Mouse (Mus musculus) midbrain, embryonic 15.5 days (tissue): Measurements from ENCODE around the gene Ppfia2. TPM values are rescaled to one million over a fixed set of nuclear protein-coding genes. Genes with fewer than 3 reads are reported as not detected.

Source experiments
- ATAC-seq: fragments of 200-750 bp; cut with Nextera tagmentation; replicated peaks from 2 replicates; pipeline ENCODE4 v1.8.0; 2017; ENCODE audit warnings: moderate TSS enrichment
- H3K27ac ChIP-seq: fragments of 300-500 bp; sonication (generic); 2 replicates; pipeline ENCODE4 v1.5.1; 2015; ENCODE audit warnings: mild to moderate bottlenecking, inconsistent platforms
- H3K27me3 ChIP-seq: fragments of 300-500 bp; sonication (generic); replicated peaks from 2 replicates; pipeline ENCODE4 v1.6.1; 2015; ENCODE audit warnings: inconsistent platforms
- H3K36me3 ChIP-seq: fragments of 300-500 bp; sonication (generic); replicated peaks from 2 replicates; pipeline ENCODE4 v1.6.1; 2015; ENCODE audit warnings: inconsistent platforms
- H3K4me1 ChIP-seq: fragments of 300-500 bp; sonication (generic); 2 replicates; pipeline ENCODE4 v1.6.1; 2015; ENCODE audit warnings: inconsistent platforms
- H3K4me2 ChIP-seq: fragments of 300-500 bp; sonication (generic); 2 replicates; pipeline ENCODE4 v1.6.1; 2015; ENCODE audit warnings: inconsistent platforms, mild to moderate bottlenecking, moderate library complexity
- H3K4me3 ChIP-seq: fragments of 300-500 bp; sonication (generic); 2 replicates; pipeline ENCODE4 v1.5.1; 2015; ENCODE audit warnings: mild to moderate bottlenecking, inconsistent platforms
- H3K9ac ChIP-seq: fragments of 300-500 bp; sonication (generic); 2 replicates; pipeline ENCODE4 v1.6.1; 2015; ENCODE audit warnings: mild to moderate bottlenecking, inconsistent platforms
- H3K9me3 ChIP-seq: fragments of 300-500 bp; sonication (generic); 2 replicates; pipeline ENCODE4 v1.6.1; 2016; ENCODE audit warnings: inconsistent platforms
- WGBS: fragments of 180-500 bp; shearing (Covaris S2); methylation state at CpG from one replicate; pipeline ENCODE4 v1.1.7; 2015; ENCODE audit warnings: mixed read lengths; 5-methylcytosine and 5-hydroxymethylcytosine counted together
- polyA plus RNA-seq: library from polyadenylated mRNA; unstranded; fragments of >200 nt; fragmentation: Nextera tagmentation; extraction: Ambion mirVana; gene quantifications from 2 replicates; pipeline ENCODE4 v1.2.1, GENCODE M21; 2015

Gene Ppfia2
- polyA plus RNA-seq: 28.2 and 30.8 TPM in 2 replicates

DNA sequence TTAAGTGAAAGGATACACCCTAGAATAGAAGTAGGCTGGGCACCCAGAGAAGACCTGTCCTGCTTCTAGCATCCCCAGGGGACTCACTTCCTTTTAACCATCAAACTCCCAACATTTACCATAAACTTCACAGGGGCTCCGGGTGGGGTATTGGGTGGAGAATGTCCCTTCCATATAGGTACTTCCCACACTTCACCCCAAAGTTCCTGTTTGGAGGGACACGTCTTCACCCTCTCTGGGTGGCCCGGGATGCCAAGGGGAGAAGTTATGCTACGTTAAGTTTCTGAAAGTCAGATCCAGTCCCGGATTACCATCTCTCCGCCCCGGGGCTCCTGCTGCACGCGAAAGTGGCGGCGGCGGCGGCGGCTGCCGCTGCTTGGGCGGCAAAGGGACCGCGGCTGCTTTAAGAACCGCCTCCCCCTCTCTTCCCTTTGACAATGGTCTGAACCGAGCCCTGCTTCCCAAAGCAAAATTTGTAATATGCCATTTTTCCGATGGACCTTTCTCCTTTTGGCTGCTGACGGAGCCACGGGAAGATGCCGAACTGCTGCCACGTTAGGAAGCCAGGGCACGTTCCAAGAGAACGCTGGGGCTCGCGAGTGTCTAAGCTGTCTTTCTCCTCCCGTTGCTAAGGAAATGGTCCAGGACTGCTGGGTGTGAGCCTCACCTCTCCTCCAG, at the start of gene Ppfia2:
TSS of gene Ppfia2 (plus strand) at position 485 of the 678 bp plus-strand sequence.
- Histone ChIP-seq H3K4me3 (peak within 1 kb of the TSS; percentile 68), H3K9me3 (no peaks in the 10 kb centered on the region), H3K27me3 (no peaks in the 10 kb centered on the region), H3K4me2 (peak within 1 kb of the TSS; percentile 65), H3K4me1 (peaks cover 11% of the 10 kb centered on the region), H3K9ac (peak within 1 kb of the TSS; percentile 75), H3K36me3 (0 out of 2 replicates have a peak, but pooled peaks cover under 1% of the 10 kb centered on the region), H3K27ac (peak within 1 kb of the TSS; percentile 93)
- peak; percentile 90 for ATAC-seq
- under 1% methylated on average over 30 of the region's 30 CpGs for WGBS

DNA sequence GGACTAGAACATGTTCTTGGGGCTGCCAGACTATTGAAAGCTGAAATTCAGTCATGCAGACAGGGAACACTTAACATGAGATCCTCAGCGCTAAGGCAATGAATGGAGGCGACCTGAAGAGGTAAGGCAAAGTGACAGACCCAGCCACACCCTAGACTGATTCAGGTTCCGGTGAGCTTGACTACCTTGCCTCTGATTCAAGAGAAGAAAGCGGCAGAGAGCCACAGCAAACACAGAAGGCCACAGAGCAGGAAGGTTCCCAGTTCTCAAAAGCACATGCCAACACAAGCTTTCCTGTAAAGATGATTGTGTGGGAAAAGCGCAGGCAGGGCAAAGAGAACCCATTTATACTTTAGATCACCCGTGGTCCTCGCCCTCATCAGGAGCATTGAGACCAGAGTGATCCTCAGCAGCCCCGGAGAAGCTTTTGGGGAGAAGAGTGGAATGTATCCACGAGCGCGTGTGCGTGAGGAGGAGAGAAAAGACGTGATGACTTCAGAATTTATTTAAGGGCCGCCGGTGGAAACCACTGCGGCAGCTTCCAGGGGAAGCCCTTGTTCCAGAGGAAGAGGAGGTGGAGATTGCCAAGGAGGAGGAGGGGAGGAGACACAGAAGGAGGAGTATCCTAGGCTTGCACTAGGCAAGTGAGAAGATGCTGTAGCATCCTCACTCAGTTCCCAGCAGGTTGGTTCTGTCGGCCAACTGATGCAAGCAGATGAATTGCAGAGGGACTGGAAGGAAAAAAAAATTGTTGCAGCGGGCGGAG, 1.0 kb upstream of the Ppfia2 start:
- H3K4me2 ChIP-seq: peak overlapping the region; percentile 65

DNA sequence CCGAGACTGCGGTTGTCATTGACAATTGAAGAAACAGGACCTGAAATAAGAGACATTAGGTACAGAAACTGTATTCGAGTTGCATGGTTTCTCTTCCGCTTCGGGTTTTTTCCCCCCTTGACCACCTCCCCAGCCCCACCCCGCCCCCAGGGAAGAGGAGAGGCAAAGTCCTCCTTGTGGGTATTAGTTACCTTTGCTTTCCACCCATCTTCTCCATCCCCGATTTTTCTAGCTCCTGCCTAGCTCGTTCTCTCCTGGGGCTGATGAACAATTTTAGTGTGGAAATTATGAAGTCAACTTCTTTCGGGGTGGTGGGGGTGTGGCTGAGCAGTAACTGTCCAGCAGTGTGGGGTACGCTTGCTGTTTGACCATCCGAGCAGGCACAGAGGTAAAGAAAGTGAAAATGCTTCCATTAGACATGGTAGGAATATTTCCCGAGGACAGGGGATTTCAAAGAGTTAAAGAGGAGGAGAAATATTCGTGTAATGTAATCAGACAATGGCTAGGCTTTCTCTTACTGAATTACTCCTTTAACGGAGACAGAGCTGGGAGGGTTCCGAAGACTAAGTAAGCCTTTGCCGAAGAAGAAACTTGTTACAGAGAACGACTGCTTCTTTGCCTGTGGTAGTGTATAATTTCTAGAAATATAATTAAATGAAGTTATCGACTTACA, 530 bp downstream of the Ppfia2 start:
- 0 out of 2 replicates have a peak, but pooled peaks cover 2% of the 10 kb centered on the region for H3K36me3 ChIP-seq
- ATAC-seq: peak; percentile 19
- H3K27me3 ChIP-seq: no peaks in the 10 kb centered on the region
- peak overlapping the region; percentile 65 for H3K4me2 ChIP-seq
- H3K9ac ChIP-seq: peak overlapping the region; percentile 75
- H3K4me3 ChIP-seq: peak overlapping the region; percentile 68
- peaks cover 11% of the 10 kb centered on the region for H3K4me1 ChIP-seq
- WGBS: 6% methylated on average over 17 of the region's 18 CpGs
- H3K27ac ChIP-seq: peak overlapping the region; percentile 93
- H3K9me3 ChIP-seq: no peaks in the 10 kb centered on the region

More for the DNA sequence above, 1.0 kb upstream of the Ppfia2 start:
- Histone ChIP-seq H3K27ac (peak overlapping the region; percentile 93), H3K4me1 (peaks cover 11% of the 10 kb centered on the region), H3K9ac (peak overlapping the region; percentile 75), H3K4me3 (peak overlapping the region; percentile 68), H3K36me3 (no peaks in the 10 kb centered on the region), H3K9me3 (no peaks in the 10 kb centered on the region), H3K27me3 (no peaks in the 10 kb centered on the region)
- peak; percentile 95 for ATAC-seq
- WGBS: 1% methylated on average over 19 of the region's 19 CpGs

DNA sequence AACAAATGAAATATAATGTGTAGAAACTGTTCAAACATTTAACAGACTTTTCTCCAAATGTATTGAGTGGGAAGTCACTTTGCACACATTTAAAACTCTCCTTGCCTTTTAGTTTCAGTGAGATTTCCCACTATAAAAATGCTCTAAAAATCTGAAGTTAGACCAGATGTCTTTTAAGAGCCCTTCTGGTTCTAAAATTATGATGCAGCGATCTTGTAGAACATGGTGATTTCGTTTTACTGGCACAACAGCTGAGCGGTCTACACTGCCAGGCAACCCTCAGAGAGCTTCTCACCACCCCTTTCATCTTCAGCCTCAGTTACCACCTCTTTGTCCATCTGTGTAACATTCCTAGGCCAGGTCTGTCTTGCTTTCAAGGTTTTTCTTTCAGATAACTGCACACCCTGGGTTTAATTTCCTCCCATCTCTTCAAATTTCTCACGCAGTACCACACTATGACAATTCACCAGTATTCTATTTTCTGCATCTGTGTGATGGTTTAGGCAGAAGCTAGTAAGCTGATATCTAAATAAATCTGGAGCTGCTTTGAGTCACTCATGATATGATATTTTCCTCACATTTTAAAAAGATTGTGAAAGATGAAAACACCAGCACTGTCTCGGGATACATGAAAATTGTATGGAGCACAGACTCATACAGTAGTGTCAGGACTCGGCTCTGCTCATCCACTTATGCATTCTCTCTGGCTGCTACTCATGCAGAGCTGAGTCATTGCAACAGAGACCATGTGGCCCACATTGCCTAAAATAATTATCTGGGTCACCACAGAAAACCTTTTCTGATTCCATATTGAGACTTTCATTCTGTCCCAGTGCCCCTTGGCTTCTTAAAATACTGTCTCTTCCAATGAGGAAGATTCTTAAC, 39.4 kb downstream of the Ppfia2 start:
- no peak overlapping the region for H3K4me2 ChIP-seq
- 0 out of 2 replicates have a peak, but pooled peaks have one; percentile 56 for ATAC-seq
- no peaks in the 10 kb centered on the region for H3K4me1 ChIP-seq
- H3K4me3 ChIP-seq: no peak overlapping the region
- H3K9ac ChIP-seq: no peak overlapping the region
- no peaks in the 10 kb centered on the region for H3K9me3 ChIP-seq
- H3K27me3 ChIP-seq: no peaks in the 10 kb centered on the region
- 84% methylated on average over 6 of the region's 6 CpGs for WGBS
- H3K36me3 ChIP-seq: no peaks in the 10 kb centered on the region
- H3K27ac ChIP-seq: no peak overlapping the region

DNA sequence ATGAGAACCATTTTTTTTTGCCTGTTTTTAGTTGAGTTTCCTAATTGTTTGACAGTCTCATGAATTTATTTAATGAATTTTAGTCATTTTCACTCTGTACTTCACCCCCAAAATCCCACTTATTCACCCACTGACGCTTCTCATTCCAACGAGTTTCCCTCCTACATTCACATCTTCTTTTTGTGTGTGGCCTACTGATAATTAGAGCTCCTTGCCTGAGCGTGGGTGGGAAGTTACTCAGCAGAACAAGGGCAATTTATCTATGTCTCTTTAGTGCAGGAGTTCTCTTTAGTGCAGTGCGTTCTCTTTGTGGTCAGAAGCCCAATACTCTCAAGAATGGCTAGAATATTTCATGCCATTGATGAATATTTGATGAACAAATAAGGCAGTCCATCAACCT, 95.9 kb downstream of the Ppfia2 start:
- Histone ChIP-seq H3K36me3 (no peaks in the 10 kb centered on the region), H3K9me3 (no peaks in the 10 kb centered on the region), H3K27ac (no peak overlapping the region), H3K4me3 (no peak overlapping the region), H3K9ac (no peak overlapping the region), H3K4me1 (no peaks in the 10 kb centered on the region), H3K27me3 (no peaks in the 10 kb centered on the region), H3K4me2 (no peak overlapping the region)
- no peak for ATAC-seq
- WGBS: 75% methylated on average over 4 of the region's 4 CpGs

DNA sequence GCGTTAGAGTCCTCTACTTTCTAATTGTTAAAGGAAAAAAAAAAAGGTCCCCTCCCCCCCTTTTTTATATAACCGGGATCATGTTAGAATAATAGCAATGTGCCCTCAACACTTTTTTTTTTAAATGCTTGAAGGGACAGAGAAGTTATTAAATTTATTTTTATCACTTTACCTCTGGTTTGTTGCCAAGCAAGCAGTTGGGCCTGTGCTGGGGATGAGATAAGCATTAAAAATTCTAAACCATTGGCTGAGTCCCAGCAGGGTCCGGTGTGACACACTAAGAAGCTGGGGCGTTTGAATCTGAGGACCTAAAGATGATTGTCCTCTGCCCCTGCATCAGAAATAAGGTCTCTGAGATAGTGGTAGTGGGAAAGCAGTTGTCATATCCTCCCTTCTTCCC, 114.9 kb downstream of the Ppfia2 start:
- Histone ChIP-seq H3K27ac (no peak overlapping the region), H3K36me3 (no peaks in the 10 kb centered on the region), H3K9me3 (no peaks in the 10 kb centered on the region), H3K4me1 (no peaks in the 10 kb centered on the region), H3K27me3 (no peaks in the 10 kb centered on the region), H3K4me2 (no peak overlapping the region), H3K9ac (no peak overlapping the region), H3K4me3 (no peak overlapping the region)
- peak; percentile 41; the same call in 1 of the 2 replicates for ATAC-seq
- 81% methylated on average over 4 of the region's 4 CpGs for WGBS

DNA sequence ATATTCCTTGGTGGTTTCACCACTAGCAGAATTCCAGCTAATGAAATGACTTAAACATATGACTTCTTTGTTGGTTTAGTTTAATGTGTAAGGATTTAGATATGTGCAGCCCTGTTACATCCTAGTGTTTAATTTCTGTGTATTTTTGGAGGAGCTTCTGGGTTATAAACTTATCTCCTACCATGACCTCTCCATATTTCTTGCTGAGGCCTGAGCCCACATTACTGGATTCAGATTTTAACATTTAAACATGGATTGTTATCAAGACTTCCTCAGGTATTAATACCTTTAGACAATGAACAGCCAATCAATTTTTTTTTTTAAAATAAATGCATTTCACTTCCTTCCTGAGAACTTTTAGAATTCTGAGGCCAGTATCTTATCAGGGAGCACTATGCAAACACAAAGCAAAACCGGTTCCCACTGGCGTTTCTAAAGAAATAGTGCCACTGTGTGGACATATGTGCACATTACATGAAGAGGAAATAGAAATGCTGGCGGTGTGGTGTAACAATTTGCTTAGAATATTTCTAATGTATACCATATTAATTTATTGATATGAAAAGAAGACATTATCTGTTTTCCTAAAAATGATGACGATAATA, 115.4 kb downstream of the Ppfia2 start:
- ATAC-seq: peak; percentile 77
- WGBS: 3% methylated on average over 4 of the region's 4 CpGs
- no peak overlapping the region for H3K27ac ChIP-seq

DNA sequence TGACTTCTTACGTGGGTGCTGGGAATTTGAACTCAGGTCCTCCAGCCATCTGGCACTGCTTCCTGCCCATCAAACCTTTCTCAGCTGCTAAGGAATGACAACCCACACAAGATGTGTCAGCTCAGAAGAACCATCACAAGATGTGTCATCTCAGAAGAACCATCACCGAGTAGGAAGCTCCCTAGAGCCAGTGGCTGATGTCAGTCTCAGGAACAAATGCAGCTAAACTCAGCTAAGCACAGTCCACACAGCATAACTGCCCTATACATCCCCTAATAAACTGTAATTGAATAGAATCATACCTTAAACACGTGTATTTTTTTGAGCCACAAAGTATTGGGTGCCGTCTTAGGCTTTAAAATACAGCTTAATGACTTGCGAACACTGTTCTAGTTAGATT, 117.7 kb downstream of the Ppfia2 start:
- Histone ChIP-seq H3K9ac (no peak overlapping the region), H3K4me2 (no peak overlapping the region), H3K27me3 (no peaks in the 10 kb centered on the region), H3K36me3 (no peaks in the 10 kb centered on the region), H3K4me3 (no peak overlapping the region), H3K9me3 (no peaks in the 10 kb centered on the region), H3K27ac (no peak overlapping the region), H3K4me1 (no peaks in the 10 kb centered on the region)
- ATAC-seq: no peak
- WGBS: 76% methylated on average over 5 of the region's 5 CpGs

More for the DNA sequence above, 115.4 kb downstream of the Ppfia2 start:
- no peaks in the 10 kb centered on the region for H3K36me3 ChIP-seq
- no peaks in the 10 kb centered on the region for H3K27me3 ChIP-seq
- H3K9ac ChIP-seq: no peak overlapping the region
- no peaks in the 10 kb centered on the region for H3K9me3 ChIP-seq
- no peaks in the 10 kb centered on the region for H3K4me1 ChIP-seq
- H3K4me3 ChIP-seq: no peak overlapping the region
- H3K4me2 ChIP-seq: no peak overlapping the region

DNA sequence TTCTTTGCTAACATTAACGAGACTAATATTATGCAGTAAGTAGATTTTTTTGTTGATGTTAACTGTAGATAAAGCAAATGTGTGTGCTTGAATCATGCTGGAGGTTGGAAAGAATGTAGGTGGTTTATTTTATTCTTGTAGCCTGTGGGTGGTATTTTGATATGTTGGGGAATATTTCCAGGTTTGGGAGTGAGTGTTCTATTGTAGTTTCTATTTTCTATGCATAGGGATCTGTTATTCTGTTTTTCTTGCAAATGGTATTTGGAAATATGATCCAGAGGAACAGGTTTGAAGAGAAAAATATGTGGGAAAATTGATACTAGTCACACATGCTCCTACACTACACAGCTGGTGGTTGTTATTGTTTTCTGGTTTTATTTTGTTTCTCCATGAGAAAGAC, 120.8 kb downstream of the Ppfia2 start:
- Histone ChIP-seq H3K27me3 (no peaks in the 10 kb centered on the region), H3K4me1 (no peaks in the 10 kb centered on the region)
- 87% methylated on average over 1 of the region's 1 CpGs for WGBS

DNA sequence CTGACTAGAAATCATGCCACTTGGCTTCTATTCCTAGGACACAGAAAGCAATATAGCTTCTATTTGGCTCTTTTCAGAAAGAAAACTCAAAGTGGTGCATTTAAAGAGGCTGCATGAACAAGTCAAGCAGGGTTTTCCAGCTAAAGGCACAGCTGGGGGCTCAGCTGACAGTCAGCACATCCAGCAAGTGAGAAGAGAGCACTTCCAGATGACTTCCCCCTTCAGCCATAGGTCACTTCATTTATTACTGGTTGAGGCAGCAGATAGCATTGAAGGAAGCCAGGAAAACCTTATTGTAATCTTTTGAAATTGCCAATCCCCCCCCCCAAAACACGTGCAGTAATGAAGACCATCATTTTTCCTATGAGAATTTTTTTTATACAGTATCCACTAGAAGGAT, 126.8 kb downstream of the Ppfia2 start:
- H3K9me3 ChIP-seq: no peaks in the 10 kb centered on the region
- no peak overlapping the region for H3K4me3 ChIP-seq
- no peak overlapping the region for H3K9ac ChIP-seq
- 74% methylated on average over 1 of the region's 1 CpGs for WGBS
- H3K27ac ChIP-seq: no peak overlapping the region
- H3K4me2 ChIP-seq: no peak overlapping the region
- no peaks in the 10 kb centered on the region for H3K4me1 ChIP-seq
- no peaks in the 10 kb centered on the region for H3K36me3 ChIP-seq
- H3K27me3 ChIP-seq: no peaks in the 10 kb centered on the region
- no peak for ATAC-seq

More for the DNA sequence above, 120.8 kb downstream of the Ppfia2 start:
- Histone ChIP-seq H3K36me3 (no peaks in the 10 kb centered on the region), H3K9me3 (no peaks in the 10 kb centered on the region), H3K4me3 (no peak overlapping the region), H3K27ac (no peak overlapping the region), H3K9ac (no peak overlapping the region), H3K4me2 (no peak overlapping the region)
- no peak for ATAC-seq

DNA sequence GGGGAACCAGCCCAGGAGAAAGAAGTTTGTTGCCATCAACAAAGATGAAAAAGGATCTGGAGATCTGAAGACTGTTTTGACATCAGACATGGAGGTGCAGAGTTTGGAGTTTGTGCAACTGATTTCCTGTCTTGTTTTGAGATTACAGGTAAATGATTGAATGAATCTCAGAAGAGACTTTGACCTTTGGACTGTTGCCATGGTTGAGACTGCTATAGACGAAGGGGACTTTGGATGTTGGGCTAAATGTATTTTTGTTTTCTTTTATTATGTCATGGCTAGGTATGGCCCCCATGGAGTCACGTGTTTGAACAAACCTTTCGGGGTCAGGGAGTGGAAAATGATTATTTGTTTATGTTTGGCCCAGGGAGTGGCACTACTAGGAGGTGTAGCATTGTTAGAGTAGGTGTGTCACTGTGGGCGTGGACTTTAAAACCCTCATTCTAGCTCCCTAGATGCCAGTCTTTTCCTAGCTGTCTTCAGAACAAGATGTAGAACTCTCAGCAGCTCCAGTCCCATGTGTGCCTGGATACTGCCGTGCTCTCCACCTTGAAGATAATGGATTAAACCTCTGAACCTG, 133.3 kb downstream of the Ppfia2 start:
- Histone ChIP-seq H3K36me3 (no peaks in the 10 kb centered on the region), H3K27ac (no peak overlapping the region), H3K9me3 (no peaks in the 10 kb centered on the region), H3K4me2 (no peak overlapping the region), H3K4me1 (no peaks in the 10 kb centered on the region), H3K4me3 (no peak overlapping the region), H3K27me3 (no peaks in the 10 kb centered on the region), H3K9ac (no peak overlapping the region)
- ATAC-seq: no peak
- 87% methylated on average over 5 of the region's 5 CpGs for WGBS
